Mouse (Mus musculus) lung, adult 2 months (tissue): ENCODE results near the gene Spata6.

Experiments used
- CTCF ChIP-seq: fragments of 200-500 bp; IDR thresholded peaks from 2 replicates; pipeline ENCODE4 v1.5.1; 2011; ENCODE audit warnings: mild to moderate bottlenecking, low read length, control low read depth; ENCODE audit not compliant: insufficient read depth
- POLR2A ChIP-seq: fragments of 200-500 bp; IDR thresholded peaks from 2 replicates; pipeline ENCODE4 v1.6.1; 2011; ENCODE audit warnings: low read depth, mild to moderate bottlenecking, control low read depth, low read length, borderline replicate concordance; ENCODE audit errors: extremely low read depth

GRCm38 (mm10) chr4:111867743-111868401, 148.1 kb downstream of the Spata6 start:
- TF ChIP-seq CTCF, result no peak
- TF ChIP-seq POLR2A, result no peak
